Mouse (Mus musculus): Measurements from ENCODE around the gene Tmem167b.
"Not testable (repeated sequence)": the region's sequence is repeated elsewhere in the genome, so short reads cannot be mapped to it uniquely, and the experiment has no call there.

Gene Tmem167b

GRCm38 (mm10) chr3:108562133-108562730 is at the start of gene Tmem167b:
Gene Tmem167b (minus strand): TSS chr3:108562466.
- DNase-seq (ENCODE audit: low spot score) = peak; percentile 85

- DNase-seq (ENCODE audit: low spot score) = no peak
Measured at GRCm38 (mm10) chr3:108608906-108609305, 46.6 kb upstream of the Tmem167b start.

GRCm38 (mm10) chr3:108591530-108592522 is 29.6 kb upstream of the Tmem167b start:
- DNase-seq (ENCODE audit: low spot score) = peak; percentile 14

- peak; percentile 78 for DNase-seq (ENCODE audit: low spot score)
Measured at GRCm38 (mm10) chr3:108590786-108591529, 28.7 kb upstream of the Tmem167b start, which contains the start of gene Wdr47. Gene Wdr47 (plus strand): TSS chr3:108591279.

- DNase-seq (ENCODE audit: low spot score) = no peak
Measured at GRCm38 (mm10) chr3:108588446-108588845, 26.2 kb upstream of the Tmem167b start.

GRCm38 (mm10) chr3:108584580-108584979 is 22.3 kb upstream of the Tmem167b start:
- DNase-seq (ENCODE audit: low spot score) = no peak

- no peak for DNase-seq (ENCODE audit: low spot score)
Measured at GRCm38 (mm10) chr3:108574018-108574417, 11.8 kb upstream of the Tmem167b start.

- no peak for DNase-seq (ENCODE audit: low spot score)
Measured at GRCm38 (mm10) chr3:108572309-108573010, 10.2 kb upstream of the Tmem167b start.

- peak; percentile 91 for DNase-seq (ENCODE audit: low spot score)
Measured at GRCm38 (mm10) chr3:108571443-108572294, 9.4 kb upstream of the Tmem167b start, which contains the start of gene Taf13. Gene Taf13 (plus strand): TSS chr3:108571698.

GRCm38 (mm10) chr3:108570813-108571212 is 8.5 kb upstream of the Tmem167b start:
- DNase-seq (ENCODE audit: low spot score) = no peak

GRCm38 (mm10) chr3:108569636-108570035 is 7.4 kb upstream of the Tmem167b start:
- DNase-seq (ENCODE audit: low spot score) = not testable (repeated sequence)

GRCm38 (mm10) chr3:108567990-108568877 is 6.0 kb upstream of the Tmem167b start:
- DNase-seq (ENCODE audit: low spot score) = no peak

GRCm38 (mm10) chr3:108563309-108563708 is 1.0 kb upstream of the Tmem167b start:
- no peak for DNase-seq (ENCODE audit: low spot score)

GRCm38 (mm10) chr3:108562777-108563271 is 558 bp upstream of the Tmem167b start:
- no peak for DNase-seq (ENCODE audit: low spot score)

GRCm38 (mm10) chr3:108557888-108558287 is 4.4 kb downstream of the Tmem167b start:
- DNase-seq (ENCODE audit: low spot score) = no peak

- DNase-seq (ENCODE audit: low spot score) = peak; percentile 69
Measured at GRCm38 (mm10) chr3:108554587-108555312, 7.5 kb downstream of the Tmem167b start.

GRCm38 (mm10) chr3:108554111-108554561 is 8.1 kb downstream of the Tmem167b start:
- no peak for DNase-seq (ENCODE audit: low spot score)

- no peak for DNase-seq (ENCODE audit: low spot score)
Measured at GRCm38 (mm10) chr3:108542299-108542698, 20.0 kb downstream of the Tmem167b start.
